ENCODE assay signal across 8 mouse cellular contexts in the genomic region with DNA sequence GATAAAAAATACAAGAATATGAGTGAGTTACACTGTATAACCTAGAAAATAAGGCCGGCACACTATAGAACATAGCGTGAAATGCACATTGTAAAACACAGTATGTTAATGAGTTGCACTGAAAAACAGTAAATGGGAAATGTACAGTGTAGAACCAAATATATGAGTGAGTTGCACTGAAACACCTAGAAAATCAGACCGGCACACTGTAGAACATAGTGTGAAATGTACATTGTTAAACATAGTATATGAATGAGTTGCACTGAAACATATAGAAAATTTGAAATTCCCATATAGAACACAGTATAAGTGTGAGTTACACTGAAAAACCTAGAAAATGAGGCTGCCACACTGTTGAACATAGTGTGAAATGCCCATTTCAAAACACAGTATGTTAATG.
A peak's percentile ranks its signal among the peaks of the same experiment; 100 is the strongest.
DNase-seq lines count a peak whose midpoint lies in the region; ATAC-seq and TF ChIP-seq lines count a peak whose summit lies in the region.

No protein-coding gene starts in this region.

- no peaks in the 10 kb centered on the region for H3K36me3 ChIP-seq in forebrain, embryonic 10.5 days (replicated peaks)
- H3K36me3 ChIP-seq in lung, postnatal 0 days (ENCODE audit: insufficient read depth, low read length), result no peaks in the 10 kb centered on the region

- no peaks in the 10 kb centered on the region for H3K27me3 ChIP-seq in forebrain, embryonic 10.5 days (ENCODE audit: poor library complexity, severe bottlenecking)
- H3K27me3 ChIP-seq in lung, postnatal 0 days (replicated peaks; ENCODE audit: insufficient read depth, low read length), result no peaks in the 10 kb centered on the region

- no peak overlapping the region for H3K4me3 ChIP-seq in forebrain, embryonic 10.5 days
- no peak overlapping the region for H3K4me3 ChIP-seq in lung, postnatal 0 days (ENCODE audit: low read depth, low read length)

- no peak for TF ChIP-seq EP300 in lung, postnatal 0 days (IDR thresholded peaks at IDR 0.05)

- 65% methylated on average over 3 of the region's 3 CpGs for WGBS in forebrain, embryonic 10.5 days
- WGBS in lung, postnatal 0 days, result 78% methylated on average over 3 of the region's 3 CpGs

- H3K4me2 ChIP-seq in lung, postnatal 0 days (replicated peaks; ENCODE audit: low read depth, low read length), result no peak overlapping the region

- no peaks in the 10 kb centered on the region for H3K4me1 ChIP-seq in forebrain, embryonic 10.5 days
- no peaks in the 10 kb centered on the region for H3K4me1 ChIP-seq in lung, postnatal 0 days (ENCODE audit: insufficient read depth, low read depth, low read length)

- no peak overlapping the region for H3K27ac ChIP-seq in forebrain, embryonic 10.5 days
- no peak overlapping the region for H3K27ac ChIP-seq in lung, postnatal 0 days (ENCODE audit: low read length)

- DNase-seq in kidney, adult 9 months, result peak; percentile 1
- DNase-seq in kidney, adult 11 months, result no peak
- DNase-seq in NIH3T3 (ENCODE audit: low read depth), result peak; percentile 70
- DNase-seq in forebrain, embryonic 10.5 days (ENCODE audit: extremely low spot score, low spot score), result peak; percentile 20
- DNase-seq in hindlimb bud, embryonic 11.5 days (ENCODE audit: extremely low spot score, low read depth, low spot score), result peak; percentile 98
- peak; percentile 90 for DNase-seq in lung, postnatal 0 days (ENCODE audit: low spot score)
- peak; percentile 39 to 60 for DNase-seq in spleen, postnatal 36 days (ENCODE audit: low spot score in 2 of 2)
- DNase-seq in layer of hippocampus, adult 18-20 months (ENCODE audit: low spot score in 2 of 2), result no peak

- H3K9me3 ChIP-seq in forebrain, embryonic 10.5 days, result peaks cover 3% of the 10 kb centered on the region
- no peaks in the 10 kb centered on the region for H3K9me3 ChIP-seq in lung, postnatal 0 days (ENCODE audit: low read length)

- no peak overlapping the region for H3K9ac ChIP-seq in lung, postnatal 0 days (replicated peaks; ENCODE audit: low read depth)

- peak; percentile 100 for ATAC-seq in lung, postnatal 0 days

- no peak for TF ChIP-seq CTCF in lung, postnatal 0 days (IDR thresholded peaks at IDR 0.05)

Comparison
In these comparisons a context has a peak if more than half of its experiments do, and no peak if none do; other contexts are left out.
1. DNase-seq: peak in kidney, adult 9 months (single experiment), NIH3T3 (single experiment), forebrain, embryonic 10.5 days (single experiment), hindlimb bud, embryonic 11.5 days (single experiment), lung, postnatal 0 days (single experiment) and spleen, postnatal 36 days (2 of 2); none in kidney, adult 11 months (single experiment) and layer of hippocampus, adult 18-20 months (0 of 2).